Mouse (Mus musculus) liver, adult (tissue): Measurements from ENCODE around the gene Tril.

ENCODE experiments used
- GATA4 ChIP-seq: IDR thresholded peaks from 2 replicates; pipeline ENCODE4 v1.6.1; 2014; ENCODE audit warnings: mild to moderate bottlenecking, low read length; ENCODE audit not compliant: insufficient replicate concordance

The Tril gene

DNA sequence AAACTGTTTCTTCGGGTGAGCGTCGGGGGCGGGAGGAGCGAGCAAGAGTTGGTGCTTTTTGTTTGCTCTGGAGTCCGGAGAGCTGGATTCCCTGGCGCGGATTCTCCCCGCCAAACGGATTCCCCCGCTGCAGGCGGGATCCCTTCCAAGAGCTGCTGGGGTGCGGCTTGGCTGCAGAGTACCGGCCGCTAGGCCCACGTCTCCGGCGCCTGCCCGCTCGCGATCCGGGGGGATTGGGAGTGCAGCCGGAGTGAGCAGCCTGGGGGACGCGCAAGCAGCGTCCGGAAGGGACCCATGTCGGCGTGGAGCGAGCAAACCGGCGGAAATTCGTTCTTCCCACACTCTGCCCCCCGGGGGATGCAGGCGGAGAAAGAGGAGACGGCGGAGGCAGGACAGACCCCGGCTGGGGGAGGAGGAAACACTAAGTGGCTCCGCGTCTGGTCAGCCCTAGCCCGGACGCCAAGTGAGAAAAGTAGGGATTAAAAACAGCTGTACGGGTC, at the start of gene Tril:
Gene Tril, minus strand, starts transcription at position 345 of the 500 bp plus-strand sequence.
- TF ChIP-seq GATA4, result no peak

- TF ChIP-seq GATA4, result no peak
Observed at GRCm38 (mm10) chr6:53863011-53863410, 42.4 kb upstream of the Tril start.

GRCm38 (mm10) chr6:53859106-53859505, 38.5 kb upstream of the Tril start:
- no peak for TF ChIP-seq GATA4

- no peak for TF ChIP-seq GATA4
Observed at GRCm38 (mm10) chr6:53857822-53858221, 37.2 kb upstream of the Tril start.

DNA sequence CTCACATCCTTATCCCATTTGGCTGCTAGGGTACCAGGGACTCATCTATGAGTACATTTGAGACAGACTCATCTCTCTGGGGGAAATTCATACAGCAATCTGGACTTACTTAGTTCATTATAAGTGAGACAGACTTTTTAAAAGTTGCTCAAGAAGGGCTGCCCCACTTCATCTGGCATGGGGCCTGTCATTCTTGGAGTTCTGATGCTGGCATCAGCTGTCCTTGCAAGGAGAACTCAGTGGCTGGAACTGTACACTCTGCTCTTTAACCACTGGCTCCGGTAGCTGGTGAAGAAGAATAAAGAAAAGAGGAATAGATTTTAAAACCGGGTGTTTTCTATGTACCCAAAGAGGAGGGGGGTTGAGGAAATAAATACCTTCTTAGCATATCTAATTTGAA, 36.1 kb upstream of the Tril start:
- no peak for TF ChIP-seq GATA4

- TF ChIP-seq GATA4, result no peak
Observed at GRCm38 (mm10) chr6:53854971-53855856, 34.6 kb upstream of the Tril start.

DNA sequence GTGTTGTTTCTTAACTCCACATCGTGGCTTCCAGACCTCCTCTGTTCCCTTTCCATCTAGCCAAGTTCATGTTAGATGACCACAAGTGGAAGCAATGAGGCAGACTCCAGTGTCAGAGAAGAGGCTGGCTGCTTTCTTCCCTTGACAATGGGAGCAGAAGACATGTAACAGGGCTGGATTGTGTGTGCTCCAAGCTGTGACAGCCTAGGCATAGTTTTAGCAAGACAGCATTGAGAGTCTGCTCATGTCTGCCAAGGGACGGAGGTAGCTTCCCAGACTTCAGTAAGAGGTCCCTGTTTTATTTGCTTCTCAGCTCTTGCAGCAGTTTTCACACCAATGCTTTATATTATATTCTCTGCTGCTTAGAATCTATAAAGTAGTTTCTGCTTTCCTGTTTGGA, 33.6 kb upstream of the Tril start:
- no peak for TF ChIP-seq GATA4

- TF ChIP-seq GATA4, result no peak
Observed at GRCm38 (mm10) chr6:53853546-53853945, 32.9 kb upstream of the Tril start.

DNA sequence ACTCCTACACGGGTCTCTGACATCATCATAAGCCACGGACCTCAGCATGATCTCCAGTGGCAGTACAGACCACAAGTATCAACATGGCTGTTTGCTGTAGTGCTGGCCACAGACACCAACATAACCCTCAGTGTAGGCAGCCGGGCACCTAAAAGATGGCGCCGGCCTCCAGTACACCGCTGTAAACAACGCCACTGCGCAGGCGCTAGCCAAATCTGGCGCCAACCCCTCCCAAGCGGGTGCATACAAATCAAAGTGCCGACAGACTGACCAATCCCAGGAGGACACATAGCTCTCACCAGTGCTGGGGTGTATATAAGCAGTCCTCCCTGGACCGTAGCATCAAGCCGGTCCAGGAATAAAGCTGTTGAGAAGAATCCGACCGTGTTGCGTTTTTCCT, 24.0 kb upstream of the Tril start:
- TF ChIP-seq GATA4, result no peak

- no peak for TF ChIP-seq GATA4
Observed at GRCm38 (mm10) chr6:53825213-53825612, 4.6 kb upstream of the Tril start.

DNA sequence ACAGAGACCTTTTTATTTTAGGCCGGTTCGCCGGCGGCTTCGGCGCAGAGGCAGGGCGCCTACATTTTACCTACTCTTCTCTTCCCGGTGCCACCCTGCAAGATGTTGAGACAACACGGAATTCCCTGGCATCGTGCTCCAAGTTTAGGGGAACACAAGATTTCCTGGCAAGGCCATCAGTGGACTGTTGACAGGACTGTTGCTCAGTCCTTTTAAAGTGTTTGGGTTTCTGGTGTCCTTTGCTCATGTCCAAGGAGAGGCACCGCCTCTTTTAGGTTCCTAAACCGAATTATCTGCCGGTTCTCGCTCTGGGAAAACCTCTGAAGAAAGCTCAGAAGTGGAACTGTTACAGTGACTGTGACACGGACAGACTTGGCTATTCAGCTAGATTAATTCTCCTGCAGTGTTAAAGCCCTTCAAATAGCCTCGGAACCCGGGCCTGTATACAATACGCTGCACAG, 441 bp upstream of the Tril start:
- no peak for TF ChIP-seq GATA4

DNA sequence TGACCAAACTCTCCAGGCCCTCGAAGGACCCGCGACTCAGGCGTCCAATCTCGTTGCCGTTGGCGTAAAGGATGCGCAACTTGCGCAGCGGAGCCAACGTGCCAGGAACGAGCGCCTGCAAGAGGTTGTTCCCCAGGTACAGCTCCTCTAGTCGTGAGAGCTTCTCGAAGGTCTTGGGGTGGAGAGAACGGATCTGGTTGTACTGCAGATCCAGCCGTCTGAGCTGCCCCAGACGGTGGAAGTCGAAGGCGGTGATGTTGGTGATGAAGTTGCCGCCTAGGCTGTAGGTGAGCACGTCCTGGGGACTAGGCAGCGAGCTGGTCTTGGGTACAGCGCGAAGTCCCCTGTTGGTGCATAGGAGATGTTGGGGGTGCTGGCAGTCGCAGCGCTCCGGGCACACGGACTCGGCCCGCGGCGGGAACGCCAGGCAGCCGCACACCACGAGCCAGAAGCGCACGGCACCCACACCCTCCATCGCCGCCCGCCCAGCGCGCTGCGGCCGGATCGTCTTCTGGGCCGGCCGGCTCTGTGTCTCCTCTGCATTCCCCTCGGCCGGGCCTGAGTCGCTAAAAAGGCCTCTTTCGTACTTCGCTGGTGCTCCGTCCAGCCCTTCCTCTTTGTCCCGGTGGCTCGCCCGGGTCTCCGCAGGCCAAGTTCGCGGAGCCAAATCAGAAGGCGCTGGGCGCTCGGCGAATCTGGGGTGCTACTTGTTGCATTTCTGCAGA, 707 bp downstream of the Tril start:
- TF ChIP-seq GATA4, result no peak

DNA sequence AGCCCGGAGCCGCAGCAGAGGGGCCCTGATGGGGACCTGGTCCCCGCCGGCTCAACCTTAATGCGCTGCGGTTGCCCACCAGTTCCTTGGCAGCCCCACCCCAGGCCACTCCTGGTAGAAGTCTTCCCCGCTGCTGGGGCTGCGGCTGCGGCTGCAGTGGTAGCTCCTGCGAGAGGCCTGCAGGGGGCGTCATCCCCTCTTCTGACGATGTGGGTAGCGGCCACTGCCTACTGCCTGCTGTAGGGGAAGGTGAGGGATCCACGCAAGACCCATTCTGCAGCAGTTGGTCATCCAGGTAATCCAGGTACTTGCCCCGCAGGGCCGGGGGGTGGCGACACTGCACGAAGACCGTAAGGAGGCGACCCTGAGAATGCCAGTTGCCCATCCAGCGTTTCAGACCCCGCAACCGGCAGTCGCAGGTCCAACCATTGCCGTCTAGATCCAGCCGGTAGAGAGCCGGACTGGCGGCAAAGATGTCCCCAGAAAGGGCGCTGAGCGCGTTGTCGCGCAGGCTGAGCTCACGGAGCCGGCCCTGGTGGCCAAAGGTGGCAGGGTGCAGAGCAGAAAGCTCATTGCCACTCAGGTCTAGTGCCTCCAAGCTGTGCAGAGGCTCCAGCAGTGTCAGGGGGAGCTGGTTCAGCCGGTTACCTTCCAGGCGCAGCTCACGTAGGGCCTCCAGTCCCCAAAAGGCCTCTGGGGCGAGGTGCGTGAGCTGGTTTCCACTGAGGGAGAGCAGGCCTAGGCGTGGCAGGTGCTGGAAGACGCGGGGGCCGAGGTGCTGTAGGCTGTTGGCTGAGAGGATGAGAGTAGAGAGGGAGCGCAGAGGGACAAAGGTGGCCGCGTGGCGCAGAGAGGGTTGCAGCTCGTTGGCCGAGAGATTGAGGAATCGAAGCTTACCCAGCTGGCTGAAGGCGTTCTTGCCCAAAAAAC, 1.6 kb downstream of the Tril start:
- TF ChIP-seq GATA4, result no peak

DNA sequence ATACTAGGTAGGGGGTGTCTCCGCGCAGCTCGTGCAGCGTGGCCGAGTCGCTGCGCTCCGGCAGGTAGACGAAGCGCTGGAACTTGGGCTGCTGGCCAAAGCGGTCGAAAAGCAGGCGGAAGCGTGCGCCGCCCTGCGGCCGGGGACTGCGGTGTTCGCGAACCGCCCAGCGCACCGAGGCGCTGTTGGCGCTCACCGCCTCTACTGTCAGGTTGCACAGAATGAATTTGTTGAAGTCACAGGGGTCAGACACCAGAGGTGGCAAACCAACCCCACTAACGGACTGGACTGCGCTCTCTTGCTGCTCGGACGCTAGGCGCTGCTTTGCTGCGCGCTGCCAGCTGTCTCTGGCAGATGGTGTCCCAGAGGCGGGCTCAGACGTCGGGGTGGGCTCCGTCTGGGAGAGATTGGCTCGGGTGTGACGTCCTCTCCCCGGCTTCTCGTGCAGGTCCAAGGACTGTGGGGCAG, 2.3 kb downstream of the Tril start:
- no peak for TF ChIP-seq GATA4

GRCm38 (mm10) chr6:53817763-53818174, 2.9 kb downstream of the Tril start:
- TF ChIP-seq GATA4, result no peak
